Mouse (Mus musculus) forebrain, embryonic 10.5 days (tissue): ENCODE results near the gene Cldn34b2. TPM values are rescaled to one million over a fixed set of nuclear protein-coding genes. Genes with fewer than 3 reads are reported as not detected.
"Not testable (repeated sequence)": the region's sequence is repeated elsewhere in the genome, so short reads cannot be mapped to it uniquely, and the experiment has no call there.

Experiments
- DNase-seq: peaks from one replicate; pipeline ENCODE4 v3.0.0-alpha.2; 2017; ENCODE audit warnings: low spot score; ENCODE audit errors: extremely low spot score
- H3K27ac ChIP-seq: fragments of 300-500 bp; sonication (generic); 2 replicates; pipeline ENCODE4 v1.5.1; 2016; ENCODE audit warnings: mild to moderate bottlenecking
- H3K27me3 ChIP-seq: fragments of 300-500 bp; sonication (generic); 2 replicates; pipeline ENCODE4 v1.6.1; 2016; ENCODE audit warnings: mild to moderate bottlenecking; ENCODE audit not compliant: poor library complexity, severe bottlenecking
- H3K36me3 ChIP-seq: fragments of 300-500 bp; sonication (generic); replicated peaks from 2 replicates; pipeline ENCODE4 v1.6.1; 2016; ENCODE audit warnings: mild to moderate bottlenecking, moderate library complexity
- H3K4me1 ChIP-seq: fragments of 300-500 bp; sonication (generic); 2 replicates; pipeline ENCODE4 v1.6.1; 2016
- H3K4me3 ChIP-seq: fragments of 300-500 bp; sonication (generic); 2 replicates; pipeline ENCODE4 v1.5.1; 2016; ENCODE audit warnings: mild to moderate bottlenecking, moderate library complexity
- H3K9me3 ChIP-seq: fragments of 300-500 bp; sonication (generic); 2 replicates; pipeline ENCODE4 v1.6.1; 2016; ENCODE audit warnings: mild to moderate bottlenecking, moderate library complexity
- WGBS: fragments of 180-500 bp; shearing (Covaris S2); methylation state at CpG from one replicate; pipeline ENCODE4 v1.1.7; 2016; 5-methylcytosine and 5-hydroxymethylcytosine counted together
- polyA plus RNA-seq: library from polyadenylated mRNA; unstranded; fragments of >200 nt; fragmentation: Nextera tagmentation; extraction: Ambion mirVana; gene quantifications from 2 replicates; pipeline ENCODE4 v1.2.1, GENCODE M21; 2016

The Cldn34b2 gene
- polyA plus RNA-seq = not detected in 2 replicates

DNA sequence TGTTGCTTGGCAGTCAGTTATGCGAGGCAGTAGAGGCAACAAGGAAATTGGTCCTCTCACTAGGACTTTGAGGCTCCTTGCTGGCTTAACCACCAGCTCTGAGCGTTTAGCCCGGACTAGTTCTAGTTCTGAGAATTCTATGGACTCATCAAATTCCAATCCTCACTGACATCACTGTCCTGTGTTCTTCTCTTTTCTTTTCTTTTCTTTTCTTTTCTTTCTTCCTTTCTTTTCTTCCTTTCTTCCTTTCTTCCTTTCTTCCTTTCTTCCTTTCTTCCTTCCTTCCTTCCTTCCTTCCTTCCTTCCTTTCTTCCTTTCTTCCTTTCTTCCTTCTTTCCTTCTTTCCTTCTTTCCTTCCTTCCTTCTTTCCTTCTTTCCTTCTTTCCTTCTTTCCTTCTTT, at the start of gene Cldn34b2:
Gene Cldn34b2, minus strand, starts transcription at position 101 of the 400 bp plus-strand sequence.
- H3K4me1 ChIP-seq, H3K4me3 ChIP-seq, DNase-seq, H3K27me3 ChIP-seq, H3K36me3 ChIP-seq, H3K9me3 ChIP-seq, H3K27ac ChIP-seq: not testable (repeated sequence)
- WGBS = 86% methylated on average over 3 of the region's 3 CpGs

DNA sequence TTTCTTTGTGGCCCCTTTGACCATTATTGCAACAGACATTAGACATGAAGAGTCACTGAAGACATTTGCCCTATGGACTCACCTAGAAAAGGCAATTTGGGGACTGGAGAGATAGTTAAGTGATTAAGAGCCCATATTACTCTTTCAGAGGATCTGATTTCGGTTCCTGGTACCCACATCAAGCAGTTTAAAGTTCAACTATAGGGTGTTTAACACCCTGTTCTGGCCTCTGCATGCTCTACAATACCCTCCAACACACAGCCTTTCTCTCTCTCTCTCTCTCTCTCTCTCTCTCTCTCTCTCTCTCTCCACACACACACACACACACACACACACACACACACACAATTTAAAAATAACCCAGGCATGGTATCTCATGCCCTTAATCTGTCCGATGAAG, 49.4 kb upstream of the Cldn34b2 start:
- no peaks in the 10 kb centered on the region for H3K4me1 ChIP-seq
- WGBS = 79% methylated on average over 2 of the region's 2 CpGs

DNA sequence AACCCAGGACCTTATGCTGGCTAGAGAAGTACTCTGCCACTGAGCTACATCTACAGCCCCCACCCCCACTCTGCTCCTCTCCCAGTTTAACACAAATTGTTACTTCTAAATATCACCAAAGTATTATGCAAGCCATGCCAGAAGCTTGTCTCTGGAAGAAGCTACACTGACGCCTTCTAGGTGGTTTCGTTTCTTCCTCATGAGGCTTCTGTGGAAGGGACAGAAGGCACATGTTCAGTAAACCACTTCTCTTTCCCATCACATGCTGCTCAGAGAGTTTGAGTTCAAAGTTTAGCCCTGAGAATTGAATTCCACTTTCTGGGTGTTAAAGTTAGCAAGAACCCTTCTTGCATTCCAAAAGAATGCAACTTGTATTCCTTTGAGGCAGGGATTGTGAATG, 49.0 kb upstream of the Cldn34b2 start:
- H3K27me3 ChIP-seq = no peaks in the 10 kb centered on the region
- H3K4me1 ChIP-seq = no peaks in the 10 kb centered on the region
- H3K27ac ChIP-seq = no peak overlapping the region
- no peak overlapping the region for H3K4me3 ChIP-seq
- no peaks in the 10 kb centered on the region for H3K36me3 ChIP-seq
- 90% methylated on average over 2 of the region's 2 CpGs for WGBS
- no peaks in the 10 kb centered on the region for H3K9me3 ChIP-seq
- DNase-seq = no peak

More for the DNA sequence above, 49.4 kb upstream of the Cldn34b2 start:
- no peaks in the 10 kb centered on the region for H3K36me3 ChIP-seq
- H3K27ac ChIP-seq = no peak overlapping the region
- H3K27me3 ChIP-seq = no peaks in the 10 kb centered on the region
- DNase-seq = no peak
- H3K4me3 ChIP-seq = no peak overlapping the region
- H3K9me3 ChIP-seq = no peaks in the 10 kb centered on the region

DNA sequence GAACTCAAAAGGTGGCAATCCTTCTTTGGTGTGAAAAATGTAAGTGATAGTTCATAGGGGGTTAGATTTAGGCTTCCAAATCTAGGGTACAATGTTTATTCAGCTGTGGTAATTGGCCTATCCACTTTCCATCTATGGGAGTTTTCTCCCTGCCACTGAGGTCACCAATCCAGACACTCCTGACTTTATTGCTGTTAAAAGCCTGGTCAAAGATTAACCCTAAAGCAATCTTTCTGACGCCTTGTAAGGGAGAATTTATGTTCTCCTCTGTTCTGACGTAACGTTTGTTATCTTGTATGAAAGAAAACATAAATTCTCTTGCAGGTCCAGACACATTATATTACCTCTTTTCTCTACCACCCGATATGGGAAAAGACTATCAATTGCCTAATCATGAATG, 47.4 kb upstream of the Cldn34b2 start:
- Histone ChIP-seq H3K9me3 (no peaks in the 10 kb centered on the region), H3K4me3 (no peak overlapping the region), H3K4me1 (no peaks in the 10 kb centered on the region), H3K27me3 (no peaks in the 10 kb centered on the region), H3K36me3 (no peaks in the 10 kb centered on the region), H3K27ac (no peak overlapping the region)
- 82% methylated on average over 4 of the region's 4 CpGs for WGBS
- no peak for DNase-seq

DNA sequence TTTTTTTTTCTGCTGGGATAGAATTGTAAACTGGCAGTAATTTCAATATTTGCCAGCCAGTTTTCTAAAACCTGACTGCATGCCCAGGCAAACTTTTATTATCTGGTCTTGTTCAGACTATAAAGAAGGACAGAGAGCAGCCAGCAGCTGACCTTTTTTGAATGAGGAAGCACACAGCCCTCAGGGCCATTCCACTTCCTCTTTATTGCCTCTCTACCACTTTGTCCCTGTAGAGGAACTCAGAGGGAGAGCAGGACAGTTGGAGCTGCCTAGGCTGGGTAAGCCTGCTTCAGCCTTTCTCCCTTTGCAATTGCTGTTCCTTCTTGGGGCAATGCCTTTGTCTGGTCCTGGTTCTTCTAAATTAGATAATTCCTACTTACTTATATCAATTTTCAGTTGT, 44.1 kb upstream of the Cldn34b2 start:
- Histone ChIP-seq H3K9me3 (no peaks in the 10 kb centered on the region), H3K27me3 (no peaks in the 10 kb centered on the region), H3K4me1 (no peaks in the 10 kb centered on the region), H3K4me3 (no peak overlapping the region), H3K27ac (no peak overlapping the region), H3K36me3 (no peaks in the 10 kb centered on the region)
- no peak for DNase-seq

DNA sequence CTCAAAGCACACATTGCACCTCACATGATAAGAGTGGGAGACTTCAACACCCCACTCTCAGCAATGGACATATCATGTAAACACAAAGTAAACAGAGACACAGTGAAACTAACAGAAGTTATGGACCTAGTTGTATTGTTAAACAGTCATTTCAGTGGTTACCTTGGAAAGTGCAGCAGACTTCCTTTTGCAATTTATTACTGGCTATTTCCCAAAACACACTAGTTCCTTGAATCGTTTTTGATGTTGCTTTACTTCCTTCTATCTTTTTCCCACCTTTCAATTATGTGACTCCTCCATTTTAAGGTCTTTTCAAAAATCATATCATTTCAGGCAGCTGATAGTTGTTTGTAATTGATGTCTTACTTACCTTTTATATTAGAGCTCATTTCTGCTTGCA, 43.5 kb upstream of the Cldn34b2 start:
- no peaks in the 10 kb centered on the region for H3K27me3 ChIP-seq
- H3K4me3 ChIP-seq = no peak overlapping the region
- no peak overlapping the region for H3K27ac ChIP-seq
- WGBS = 71% methylated on average over 1 of the region's 1 CpGs
- H3K36me3 ChIP-seq = no peaks in the 10 kb centered on the region
- no peak for DNase-seq
- H3K9me3 ChIP-seq = no peaks in the 10 kb centered on the region
- H3K4me1 ChIP-seq = no peaks in the 10 kb centered on the region

DNA sequence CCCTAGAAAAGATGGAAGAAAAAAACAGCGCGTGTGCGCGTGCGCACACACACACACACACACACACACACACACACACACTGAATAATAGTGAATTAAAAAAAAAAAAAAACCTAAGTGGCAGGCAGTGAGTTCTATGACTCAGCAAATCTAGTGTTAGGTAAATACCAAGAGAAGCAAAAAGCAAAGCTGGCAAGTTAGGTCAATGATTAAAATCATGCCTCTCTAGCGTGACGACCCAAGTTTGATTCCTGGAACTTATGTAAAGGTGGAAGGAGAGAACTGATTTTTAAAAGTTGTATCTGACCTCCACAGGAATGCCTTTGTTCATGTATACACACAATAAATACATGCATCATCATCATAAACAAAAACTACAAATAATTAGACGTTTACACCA, 41.7 kb upstream of the Cldn34b2 start:
- Histone ChIP-seq H3K27me3 (no peaks in the 10 kb centered on the region), H3K36me3 (no peaks in the 10 kb centered on the region), H3K27ac (no peak overlapping the region), H3K4me3 (no peak overlapping the region), H3K4me1 (no peaks in the 10 kb centered on the region), H3K9me3 (no peaks in the 10 kb centered on the region)
- DNase-seq = no peak
- 89% methylated on average over 8 of the region's 8 CpGs for WGBS

DNA sequence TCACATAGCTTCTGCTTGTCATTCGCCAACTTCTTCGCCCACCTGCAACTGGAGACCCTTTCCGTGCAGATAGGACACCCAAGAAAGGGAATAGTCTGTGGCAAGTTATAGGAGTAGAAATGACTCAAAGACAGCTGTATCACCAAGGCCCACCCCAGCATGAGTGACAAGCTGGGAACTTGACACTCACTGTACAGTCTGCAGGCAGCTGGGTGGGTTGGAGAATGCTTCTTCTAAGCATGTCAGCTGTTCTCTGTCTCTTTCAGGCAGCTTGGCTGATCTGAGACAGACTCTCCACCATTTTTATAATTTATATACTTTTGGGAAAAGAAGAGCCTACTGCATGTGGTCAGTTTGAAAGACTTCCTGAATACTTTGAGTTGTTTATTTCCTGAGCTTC, 39.5 kb upstream of the Cldn34b2 start:
- Histone ChIP-seq H3K4me1 (no peaks in the 10 kb centered on the region), H3K27ac (no peak overlapping the region), H3K9me3 (no peaks in the 10 kb centered on the region), H3K36me3 (no peaks in the 10 kb centered on the region), H3K4me3 (no peak overlapping the region), H3K27me3 (no peaks in the 10 kb centered on the region)
- no peak for DNase-seq
- 92% methylated on average over 3 of the region's 3 CpGs for WGBS

DNA sequence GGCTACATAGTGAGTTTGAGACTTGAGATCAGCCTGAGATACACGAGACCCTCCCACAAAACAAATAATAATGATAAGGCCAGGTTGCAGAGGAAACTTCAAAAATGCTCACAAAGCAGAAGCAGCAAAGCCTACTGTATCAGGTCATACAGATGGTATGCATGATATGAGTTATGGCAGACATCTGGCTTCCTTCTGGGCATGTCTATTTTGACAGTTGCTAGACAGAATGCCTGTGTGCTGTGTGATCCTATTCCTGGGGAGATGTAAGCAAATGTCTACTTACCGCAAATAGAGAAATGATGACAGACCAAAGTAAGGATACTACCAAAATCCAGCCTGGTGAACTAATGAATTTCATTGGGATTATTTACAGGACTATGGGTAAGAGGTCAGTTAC, 38.1 kb upstream of the Cldn34b2 start:
- no peak overlapping the region for H3K4me3 ChIP-seq
- H3K4me1 ChIP-seq = no peaks in the 10 kb centered on the region
- H3K9me3 ChIP-seq = no peaks in the 10 kb centered on the region
- DNase-seq = no peak
- no peaks in the 10 kb centered on the region for H3K36me3 ChIP-seq
- WGBS = 90% methylated on average over 2 of the region's 2 CpGs
- no peaks in the 10 kb centered on the region for H3K27me3 ChIP-seq
- no peak overlapping the region for H3K27ac ChIP-seq

DNA sequence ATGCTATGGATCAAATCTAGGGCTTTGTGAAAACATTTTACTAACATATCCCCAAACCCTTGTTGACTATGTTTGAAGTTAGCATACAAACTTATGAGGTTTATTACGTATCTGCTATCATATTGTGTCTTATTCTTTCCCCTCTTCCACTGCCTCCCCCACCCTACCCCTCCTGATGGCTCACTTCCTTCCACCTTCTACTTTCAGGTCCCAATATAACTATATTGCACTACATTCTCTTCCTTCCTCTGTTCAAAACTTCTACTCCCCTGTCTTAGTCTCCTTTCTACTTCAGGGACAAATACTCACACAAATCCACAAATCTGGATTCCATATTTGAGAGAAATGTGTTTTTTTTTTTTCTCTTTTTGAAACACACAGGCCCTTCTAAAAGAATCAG, 35.3 kb upstream of the Cldn34b2 start:
- no peak for DNase-seq
- Histone ChIP-seq H3K4me3 (no peak overlapping the region), H3K36me3 (no peaks in the 10 kb centered on the region), H3K4me1 (no peaks in the 10 kb centered on the region), H3K27me3 (no peaks in the 10 kb centered on the region), H3K27ac (no peak overlapping the region), H3K9me3 (no peaks in the 10 kb centered on the region)
- 64% methylated on average over 1 of the region's 1 CpGs for whole genome bisulfite sequencing

DNA sequence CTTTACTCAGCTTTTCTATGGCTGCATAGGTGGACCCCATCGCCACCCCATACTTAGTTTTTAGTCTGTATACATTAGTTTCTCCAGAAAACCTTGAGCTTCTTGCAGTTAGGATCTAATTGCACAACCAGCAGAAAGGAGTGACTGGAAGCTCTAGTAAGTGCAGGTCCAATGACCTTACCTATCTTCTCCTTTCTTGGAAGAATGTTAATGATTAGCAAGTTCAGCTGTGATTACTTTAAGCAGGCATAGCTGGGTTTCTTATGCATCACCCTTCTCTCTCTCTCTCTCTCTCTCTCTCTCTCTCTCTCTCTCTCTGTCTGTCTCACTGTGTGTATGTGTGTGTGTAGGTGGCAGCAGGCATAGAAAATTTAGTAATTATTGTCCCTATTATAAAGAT, 23.7 kb upstream of the Cldn34b2 start:
- no peaks in the 10 kb centered on the region for H3K4me1 ChIP-seq
- H3K4me3 ChIP-seq = no peak overlapping the region
- DNase-seq = no peak
- WGBS = 78% methylated on average over 1 of the region's 1 CpGs
- no peak overlapping the region for H3K27ac ChIP-seq
- H3K9me3 ChIP-seq = no peaks in the 10 kb centered on the region
- no peaks in the 10 kb centered on the region for H3K36me3 ChIP-seq
- H3K27me3 ChIP-seq = no peaks in the 10 kb centered on the region

DNA sequence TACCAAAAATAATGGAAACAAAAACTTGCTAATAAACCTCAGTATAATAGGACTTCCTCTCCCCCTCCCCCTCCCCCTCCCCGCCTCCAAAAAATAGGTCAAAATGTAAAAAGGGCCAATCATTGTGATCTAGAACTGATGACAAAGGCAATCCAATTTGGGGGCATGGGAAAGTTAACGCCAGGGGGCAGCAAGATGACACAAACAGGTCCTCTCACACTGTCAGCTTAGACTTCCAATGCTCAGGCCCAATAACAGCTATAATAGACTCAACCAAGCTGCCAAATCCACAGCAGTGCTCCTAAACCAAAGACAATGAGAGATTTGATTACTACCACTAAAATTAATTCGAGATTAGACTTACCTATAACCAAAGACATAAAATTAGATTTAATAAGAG, 16.5 kb upstream of the Cldn34b2 start:
- Histone ChIP-seq H3K4me1 (no peaks in the 10 kb centered on the region), H3K36me3 (no peaks in the 10 kb centered on the region), H3K9me3 (no peaks in the 10 kb centered on the region), H3K4me3 (no peak overlapping the region), H3K27ac (no peak overlapping the region), H3K27me3 (no peaks in the 10 kb centered on the region)
- 28% methylated on average over 3 of the region's 3 CpGs for WGBS
- DNase-seq = no peak

DNA sequence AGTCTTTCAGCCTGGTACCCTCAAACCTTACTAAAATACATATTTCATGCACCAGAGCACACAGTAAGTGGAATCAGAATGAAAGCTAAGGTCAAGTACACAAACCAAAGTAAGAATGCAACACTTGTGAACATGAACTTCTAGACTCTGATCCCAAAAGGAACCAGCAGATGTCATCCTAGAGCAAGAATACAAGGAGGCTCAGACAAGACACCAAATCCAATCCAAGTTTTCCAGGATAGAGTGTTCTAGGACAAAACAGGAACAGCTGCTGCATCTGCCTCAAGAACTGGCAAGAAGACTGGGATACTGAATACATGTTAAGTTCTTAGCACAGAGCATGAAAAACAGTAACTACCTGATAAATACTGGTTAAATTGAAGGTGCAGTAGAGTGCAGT, 30.2 kb downstream of the Cldn34b2 start:
- H3K27ac ChIP-seq = no peak overlapping the region
- no peaks in the 10 kb centered on the region for H3K36me3 ChIP-seq
- H3K9me3 ChIP-seq = no peaks in the 10 kb centered on the region
- no peaks in the 10 kb centered on the region for H3K27me3 ChIP-seq
- no peak overlapping the region for H3K4me3 ChIP-seq
- no peaks in the 10 kb centered on the region for H3K4me1 ChIP-seq
- DNase-seq = no peak

DNA sequence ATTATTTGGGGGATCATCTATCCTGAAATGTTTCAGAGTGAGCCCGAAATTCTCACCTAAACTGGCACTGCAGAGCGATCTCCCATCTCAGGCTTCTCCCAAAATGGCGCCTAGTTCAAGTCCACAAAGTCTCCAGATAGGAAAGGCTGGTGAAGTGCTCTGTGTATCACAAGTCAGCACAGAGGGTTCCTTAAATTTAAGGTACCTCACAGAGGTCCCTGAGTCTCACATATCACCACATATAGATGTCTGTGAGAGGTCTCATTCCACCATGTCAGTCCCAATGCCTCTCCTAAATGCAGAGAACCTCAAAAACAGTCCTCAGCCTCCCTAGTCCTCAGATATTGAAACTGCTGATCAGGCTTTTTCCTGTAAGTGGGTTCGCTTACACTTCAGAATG, 34.6 kb downstream of the Cldn34b2 start, which contains the start of gene Magea2:
Gene Magea2, minus strand, starts transcription at position 101 of the 400 bp plus-strand sequence.
- not testable (repeated sequence) for H3K9me3 ChIP-seq, H3K36me3 ChIP-seq, H3K4me3 ChIP-seq, DNase-seq, H3K27ac ChIP-seq, H3K4me1 ChIP-seq, H3K27me3 ChIP-seq
- 78% methylated on average over 4 of the region's 4 CpGs for WGBS
